Mouse (Mus musculus) heart, embryonic 16.5 days (tissue): ENCODE data around the gene Sox5. TPM values are rescaled to one million over a fixed set of nuclear protein-coding genes. Genes with fewer than 3 reads are reported as not detected.

Experiments
- ATAC-seq: fragments of 200-750 bp; cut with Nextera tagmentation; replicated peaks from 2 replicates; pipeline ENCODE4 v1.8.0; 2017; ENCODE audit warnings: moderate number of reproducible peaks; ENCODE audit not compliant: insufficient read depth, low FRiP score; ENCODE audit errors: extremely low read depth
- H3K27ac ChIP-seq: fragments of 300-500 bp; sonication (generic); 2 replicates; pipeline ENCODE4 v1.5.1; 2014; ENCODE audit warnings: mild to moderate bottlenecking, low read length, control low read depth, moderate library complexity
- H3K27me3 ChIP-seq: fragments of 300-500 bp; sonication (generic); 2 replicates; pipeline ENCODE4 v1.6.1; 2014; ENCODE audit warnings: low read length, mixed read lengths; ENCODE audit not compliant: control insufficient read depth, insufficient read depth
- H3K36me3 ChIP-seq: fragments of 300-500 bp; sonication (generic); 2 replicates; pipeline ENCODE4 v1.6.1; 2014; ENCODE audit not compliant: control insufficient read depth, insufficient read depth
- H3K4me1 ChIP-seq: fragments of 300-500 bp; sonication (generic); 2 replicates; pipeline ENCODE4 v1.6.1; 2014; ENCODE audit warnings: low read length, mixed read lengths; ENCODE audit not compliant: control insufficient read depth, insufficient read depth
- H3K4me2 ChIP-seq: fragments of 300-500 bp; sonication (generic); 2 replicates; pipeline ENCODE4 v1.6.1; 2014; ENCODE audit warnings: low read depth, mild to moderate bottlenecking, control low read depth, low read length
- H3K4me3 ChIP-seq: fragments of 300-500 bp; sonication (generic); 2 replicates; pipeline ENCODE4 v1.5.1; 2014; ENCODE audit warnings: mild to moderate bottlenecking, control low read depth, low read length
- H3K9ac ChIP-seq: fragments of 300-500 bp; sonication (generic); 2 replicates; pipeline ENCODE4 v1.6.1; 2014; ENCODE audit warnings: low read length, control low read depth
- H3K9me3 ChIP-seq: fragments of 300-500 bp; sonication (generic); replicated peaks from 2 replicates; pipeline ENCODE4 v1.6.1; 2016; ENCODE audit warnings: low read length; ENCODE audit not compliant: control insufficient read depth
- WGBS: fragments of 180-500 bp; shearing (Covaris S2); extraction: QIAGEN DNeasy Blood & Tissue Kit; methylation state at CpG from one replicate; pipeline ENCODE4 v1.1.7; 2014; 5-methylcytosine and 5-hydroxymethylcytosine counted together
- polyA plus RNA-seq: library from polyadenylated mRNA; unstranded; fragments of >200 nt; fragmentation: Nextera tagmentation; extraction: Ambion mirVana; gene quantifications from 2 replicates; pipeline ENCODE4 v1.2.1, GENCODE M21; 2015

Sox5 gene
- polyA plus RNA-seq, 1 experiment from 2014 or later, result 8.8 TPM

DNA sequence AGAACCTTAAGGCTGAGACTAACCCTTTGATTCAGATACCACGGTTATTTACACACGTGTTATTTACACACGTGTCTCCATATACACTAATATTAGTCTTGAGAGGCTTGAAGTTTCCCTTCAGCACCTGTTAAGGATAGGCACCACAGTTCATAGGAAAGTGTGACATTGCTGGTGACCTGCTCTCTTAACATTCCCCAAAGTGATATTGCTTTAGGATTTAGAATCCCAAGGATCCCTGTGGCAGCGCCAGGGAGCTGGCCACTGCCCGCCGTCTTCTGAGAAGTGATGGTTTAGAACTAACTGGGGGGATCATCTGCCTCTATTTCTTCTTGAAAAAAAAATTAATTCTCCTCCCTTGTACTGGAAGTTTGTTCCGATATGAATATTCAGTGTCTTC lies 741.4 kb downstream of the Sox5 start:
- H3K27ac ChIP-seq, result no peak overlapping the region
- H3K36me3 ChIP-seq, result no peaks in the 10 kb centered on the region
- no peak overlapping the region for H3K4me3 ChIP-seq
- 85% methylated on average over 7 of the region's 7 CpGs for WGBS
- H3K4me1 ChIP-seq, result no peaks in the 10 kb centered on the region; the same call in 1 of the 2 replicates
- no peak overlapping the region for H3K4me2 ChIP-seq
- no peak for ATAC-seq
- no peaks in the 10 kb centered on the region for H3K27me3 ChIP-seq
- no peak overlapping the region for H3K9ac ChIP-seq
- H3K9me3 ChIP-seq, result no peaks in the 10 kb centered on the region

DNA sequence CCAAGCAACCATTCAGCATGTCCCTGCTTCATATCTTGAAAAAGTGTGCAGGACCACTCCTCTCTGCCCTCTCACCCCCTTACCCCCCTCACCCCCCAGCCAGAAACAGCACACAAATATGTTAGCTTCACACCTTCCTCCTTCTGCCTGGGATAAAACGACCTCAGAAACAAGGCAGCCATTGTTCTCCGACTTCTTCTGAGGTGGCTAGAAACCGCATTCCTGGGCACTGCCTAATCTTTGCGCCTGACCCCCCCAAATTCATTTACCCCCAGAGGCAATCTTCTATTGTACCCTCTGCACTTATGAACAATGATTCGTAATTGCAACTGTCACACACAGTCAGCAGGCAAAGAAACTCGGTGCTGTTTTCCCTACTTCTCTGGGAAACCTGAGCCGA lies 742.6 kb downstream of the Sox5 start:
- H3K27me3 ChIP-seq, result no peaks in the 10 kb centered on the region
- no peak overlapping the region for H3K9ac ChIP-seq
- WGBS, result 60% methylated on average over 7 of the region's 7 CpGs
- no peaks in the 10 kb centered on the region for H3K9me3 ChIP-seq
- H3K4me2 ChIP-seq, result no peak overlapping the region
- no peak overlapping the region for H3K27ac ChIP-seq
- no peak for ATAC-seq
- H3K4me1 ChIP-seq, result no peaks in the 10 kb centered on the region; the same call in 1 of the 2 replicates
- no peak overlapping the region for H3K4me3 ChIP-seq
- H3K36me3 ChIP-seq, result no peaks in the 10 kb centered on the region

- Histone ChIP-seq H3K4me2 (no peak overlapping the region), H3K9ac (no peak overlapping the region), H3K9me3 (no peaks in the 10 kb centered on the region), H3K4me3 (no peak overlapping the region), H3K4me1 (no peaks in the 10 kb centered on the region), H3K27ac (no peak overlapping the region), H3K27me3 (no peaks in the 10 kb centered on the region), H3K36me3 (no peaks in the 10 kb centered on the region)
- WGBS, result 83% methylated on average over 2 of the region's 2 CpGs
- ATAC-seq, result no peak
Observed at GRCm38 (mm10) chr6:144033191-144033590, 748.6 kb downstream of the Sox5 start.

- Histone ChIP-seq H3K9ac (no peak overlapping the region), H3K27me3 (no peaks in the 10 kb centered on the region), H3K36me3 (no peaks in the 10 kb centered on the region), H3K4me1 (no peaks in the 10 kb centered on the region), H3K4me3 (no peak overlapping the region), H3K4me2 (no peak overlapping the region), H3K9me3 (no peaks in the 10 kb centered on the region), H3K27ac (no peak overlapping the region)
- no peak for ATAC-seq
Observed at GRCm38 (mm10) chr6:144016929-144017328, 764.8 kb downstream of the Sox5 start.

DNA sequence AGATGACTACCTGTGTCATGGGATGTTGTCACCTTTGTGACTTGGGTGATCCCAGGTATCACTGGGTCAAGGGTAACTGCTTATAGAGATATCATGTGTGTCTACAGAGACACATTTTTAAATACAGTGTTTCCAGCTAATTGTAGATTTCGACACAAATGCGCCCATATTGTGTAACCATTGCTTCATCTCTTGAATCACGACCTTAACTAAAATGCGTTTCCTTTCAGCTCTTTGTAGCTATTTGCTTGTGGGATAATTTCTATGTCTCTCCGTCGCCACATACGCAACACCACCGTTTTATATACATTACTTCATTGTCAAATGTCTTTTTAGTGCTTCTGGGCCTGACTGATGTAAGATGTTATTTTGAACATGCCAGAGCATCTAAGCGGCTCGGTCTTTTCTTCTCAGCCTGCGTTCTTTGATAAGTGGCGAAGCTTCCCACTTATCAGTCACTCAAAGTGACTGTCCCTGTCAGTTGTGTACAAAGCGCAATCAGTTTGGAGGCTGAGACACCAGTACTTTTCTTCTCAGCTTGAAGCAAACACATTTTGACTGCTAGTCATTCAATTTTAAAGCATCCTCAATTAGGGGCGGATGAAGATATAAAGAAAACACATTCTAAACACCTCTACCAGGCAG lies 769.8 kb downstream of the Sox5 start:
- Histone ChIP-seq H3K4me2 (no peak overlapping the region), H3K36me3 (no peaks in the 10 kb centered on the region), H3K27ac (no peak overlapping the region), H3K4me3 (no peak overlapping the region), H3K9ac (no peak overlapping the region), H3K4me1 (no peaks in the 10 kb centered on the region), H3K9me3 (no peaks in the 10 kb centered on the region), H3K27me3 (no peaks in the 10 kb centered on the region)
- 63% methylated on average over 14 of the region's 14 CpGs for WGBS
- no peak for ATAC-seq

DNA sequence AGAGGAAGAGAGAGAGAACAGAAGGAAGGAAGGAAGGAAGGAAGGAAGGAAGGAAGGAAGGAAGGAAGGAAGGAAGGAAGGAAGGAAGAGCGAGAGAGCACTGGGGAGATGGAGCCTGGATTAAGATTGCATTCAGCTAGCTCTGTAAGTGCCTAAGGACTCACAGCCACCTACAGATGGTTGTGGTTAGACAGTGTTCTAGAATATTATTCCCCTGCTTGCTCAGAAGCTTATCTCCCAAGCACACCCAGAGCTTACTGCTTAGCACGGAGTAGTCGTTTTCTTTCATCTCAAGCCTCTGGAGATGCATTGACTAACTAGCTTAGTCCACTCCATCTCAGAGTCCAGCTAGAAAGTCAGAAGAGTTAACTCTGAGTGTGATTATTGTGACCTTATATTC lies 770.8 kb downstream of the Sox5 start:
- H3K4me1 ChIP-seq, result no peaks in the 10 kb centered on the region
- 52% methylated on average over 3 of the region's 3 CpGs for WGBS
- H3K27ac ChIP-seq, result no peak overlapping the region
- ATAC-seq, result no peak
- no peaks in the 10 kb centered on the region for H3K27me3 ChIP-seq
- no peak overlapping the region for H3K4me2 ChIP-seq
- no peaks in the 10 kb centered on the region for H3K36me3 ChIP-seq
- no peak overlapping the region for H3K9ac ChIP-seq
- H3K9me3 ChIP-seq, result no peaks in the 10 kb centered on the region
- no peak overlapping the region for H3K4me3 ChIP-seq

DNA sequence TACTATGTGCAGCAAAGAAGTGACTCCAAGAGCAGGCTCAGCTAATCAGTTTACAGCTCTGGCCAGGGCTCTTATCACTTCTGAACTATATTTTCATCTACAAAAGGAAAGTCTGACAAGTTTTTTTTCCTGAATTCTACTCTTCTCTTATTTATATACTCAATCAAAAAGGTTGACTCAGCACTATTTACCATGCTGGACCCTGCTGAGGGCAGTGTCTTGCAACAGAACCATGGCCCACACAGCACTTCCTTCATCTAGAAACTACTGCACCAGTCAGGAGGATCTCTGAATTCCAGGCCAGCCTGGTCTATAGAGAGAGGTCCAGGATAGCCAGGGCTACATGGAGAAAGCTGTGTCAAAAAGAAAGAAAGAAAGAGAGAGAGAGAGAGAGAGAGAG lies 771.5 kb downstream of the Sox5 start:
- no peaks in the 10 kb centered on the region for H3K4me1 ChIP-seq
- no peak overlapping the region for H3K27ac ChIP-seq
- ATAC-seq, result no peak
- H3K36me3 ChIP-seq, result no peaks in the 10 kb centered on the region
- H3K9me3 ChIP-seq, result no peaks in the 10 kb centered on the region
- H3K4me3 ChIP-seq, result no peak overlapping the region
- no peak overlapping the region for H3K4me2 ChIP-seq
- H3K9ac ChIP-seq, result no peak overlapping the region
- H3K27me3 ChIP-seq, result no peaks in the 10 kb centered on the region

GRCm38 (mm10) chr6:144005132-144005531 lies 776.6 kb downstream of the Sox5 start:
- WGBS, result 84% methylated on average over 6 of the region's 6 CpGs
- no peaks in the 10 kb centered on the region for H3K27me3 ChIP-seq
- no peaks in the 10 kb centered on the region for H3K36me3 ChIP-seq
- no peaks in the 10 kb centered on the region for H3K9me3 ChIP-seq
- ATAC-seq, result no peak
- no peaks in the 10 kb centered on the region for H3K4me1 ChIP-seq
- H3K4me3 ChIP-seq, result no peak overlapping the region
- no peak overlapping the region for H3K9ac ChIP-seq
- H3K27ac ChIP-seq, result no peak overlapping the region
- H3K4me2 ChIP-seq, result no peak overlapping the region

GRCm38 (mm10) chr6:143998201-143998600 lies 783.6 kb downstream of the Sox5 start:
- no peak overlapping the region for H3K9ac ChIP-seq
- H3K4me3 ChIP-seq, result no peak overlapping the region
- no peaks in the 10 kb centered on the region for H3K36me3 ChIP-seq
- no peak for ATAC-seq
- H3K9me3 ChIP-seq, result no peaks in the 10 kb centered on the region
- no peaks in the 10 kb centered on the region for H3K4me1 ChIP-seq
- H3K27ac ChIP-seq, result no peak overlapping the region
- no peak overlapping the region for H3K4me2 ChIP-seq
- no peaks in the 10 kb centered on the region for H3K27me3 ChIP-seq
- WGBS, result 85% methylated on average over 13 of the region's 13 CpGs
